Mouse (Mus musculus): ENCODE results near the gene Ccdc6. TPM values are rescaled to one million over a fixed set of nuclear protein-coding genes. Genes with fewer than 3 reads are reported as not detected.
A peak's percentile ranks its signal among the peaks of the same experiment; 100 is the strongest.

Ccdc6 gene
- polyA plus RNA-seq, 1 experiment from 2014 or later: 14.4 TPM

DNA sequence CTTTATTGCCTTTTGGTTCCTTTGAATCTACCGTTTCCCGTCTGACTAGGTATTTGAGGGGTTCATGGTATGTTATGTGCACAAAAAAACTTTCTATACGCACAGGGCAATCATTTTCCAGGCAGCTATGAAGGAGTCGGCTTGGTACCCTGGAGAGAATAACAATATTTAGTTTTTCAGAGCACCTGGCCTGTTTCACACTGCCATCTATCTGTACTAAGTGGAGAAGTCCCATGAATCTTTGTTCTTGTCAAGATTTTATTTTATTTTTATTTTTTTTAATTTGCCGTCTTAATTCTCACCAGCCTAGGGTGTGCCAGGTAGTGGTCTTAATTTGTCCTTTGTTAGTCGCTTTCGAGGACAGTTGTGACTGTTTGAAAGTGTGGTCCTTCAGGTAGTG is 40.7 kb downstream of the Ccdc6 start:
- no peaks in the 10 kb centered on the region for H3K27me3 ChIP-seq
- ATAC-seq (ENCODE audit: insufficient number of reproducible peaks, insufficient read depth, low FRiP score, low TSS enrichment): no peak
- 0 out of 2 replicates have a peak, but pooled peaks cover 2% of the 10 kb centered on the region for H3K36me3 ChIP-seq
- peaks cover 7% of the 10 kb centered on the region; the same call in 1 of the 2 replicates for H3K4me1 ChIP-seq
- H3K9me3 ChIP-seq: no peaks in the 10 kb centered on the region
- H3K27ac ChIP-seq: no peak overlapping the region
- 89% methylated on average over 7 of the region's 7 CpGs for WGBS
- H3K9ac ChIP-seq: no peak overlapping the region
- H3K4me2 ChIP-seq (replicated peaks): no peak overlapping the region
- H3K4me3 ChIP-seq: no peak overlapping the region

DNA sequence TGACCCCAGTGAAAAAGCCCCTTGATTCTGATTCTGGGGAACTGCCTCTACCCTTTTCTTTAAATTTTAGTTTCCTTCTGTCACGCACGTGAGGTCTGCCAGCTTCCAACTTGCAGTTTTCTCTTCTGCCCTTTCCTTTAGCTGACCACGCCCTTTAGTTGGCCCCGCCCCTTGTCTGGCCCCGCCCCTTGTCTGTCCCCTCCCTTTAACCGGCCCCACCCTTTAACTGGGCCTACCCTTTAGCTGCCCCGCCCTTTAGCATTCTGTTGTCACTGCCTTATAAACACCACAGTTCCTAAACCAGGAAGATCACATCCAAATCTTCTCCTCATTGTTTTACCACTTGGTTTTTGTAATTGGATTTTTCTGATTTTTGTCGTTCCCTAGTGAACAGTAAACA is 41.2 kb downstream of the Ccdc6 start:
- H3K27ac ChIP-seq: no peak overlapping the region
- ATAC-seq (ENCODE audit: insufficient number of reproducible peaks, insufficient read depth, low FRiP score, low TSS enrichment): no peak

DNA sequence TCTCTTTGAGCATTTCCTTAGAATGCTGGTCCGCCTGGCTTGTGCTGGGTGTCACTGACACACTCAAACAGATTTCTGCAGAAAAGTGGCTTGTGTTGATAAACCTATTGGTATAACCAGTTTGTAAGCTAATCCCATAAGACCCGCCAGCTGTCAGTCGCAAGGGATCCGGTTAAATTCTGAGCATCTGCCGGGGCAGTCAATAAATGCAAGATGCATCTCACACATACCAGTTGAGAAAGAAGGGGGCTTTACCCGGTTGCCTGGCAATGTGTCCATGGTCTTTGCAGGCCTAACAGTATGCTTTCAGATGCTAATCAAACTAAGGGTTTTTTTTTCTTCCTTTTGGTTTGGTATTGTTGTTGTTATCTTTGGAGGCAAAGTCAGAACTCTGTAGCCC is 42.4 kb downstream of the Ccdc6 start:
- WGBS: 70% methylated on average over 6 of the region's 6 CpGs
- Histone ChIP-seq H3K27ac (no peak overlapping the region), H3K36me3 (peaks cover 16% of the 10 kb centered on the region; the same call in 1 of the 2 replicates), H3K4me1 (no peaks in the 10 kb centered on the region), H3K9ac (no peak overlapping the region), H3K27me3 (no peaks in the 10 kb centered on the region), H3K4me2 (replicated peaks) (no peak overlapping the region), H3K4me3 (no peak overlapping the region), H3K9me3 (no peaks in the 10 kb centered on the region)
- ATAC-seq (ENCODE audit: insufficient number of reproducible peaks, insufficient read depth, low FRiP score, low TSS enrichment): no peak

More for the DNA sequence above, 41.2 kb downstream of the Ccdc6 start:
- Histone ChIP-seq H3K9ac (no peak overlapping the region), H3K4me3 (no peak overlapping the region), H3K27me3 (no peaks in the 10 kb centered on the region), H3K4me1 (peaks cover 2% of the 10 kb centered on the region; the same call in 1 of the 2 replicates), H3K4me2 (replicated peaks) (no peak overlapping the region), H3K36me3 (0 out of 2 replicates have a peak, but pooled peaks cover 5% of the 10 kb centered on the region), H3K9me3 (no peaks in the 10 kb centered on the region)
- WGBS: 70% methylated on average over 8 of the region's 8 CpGs

DNA sequence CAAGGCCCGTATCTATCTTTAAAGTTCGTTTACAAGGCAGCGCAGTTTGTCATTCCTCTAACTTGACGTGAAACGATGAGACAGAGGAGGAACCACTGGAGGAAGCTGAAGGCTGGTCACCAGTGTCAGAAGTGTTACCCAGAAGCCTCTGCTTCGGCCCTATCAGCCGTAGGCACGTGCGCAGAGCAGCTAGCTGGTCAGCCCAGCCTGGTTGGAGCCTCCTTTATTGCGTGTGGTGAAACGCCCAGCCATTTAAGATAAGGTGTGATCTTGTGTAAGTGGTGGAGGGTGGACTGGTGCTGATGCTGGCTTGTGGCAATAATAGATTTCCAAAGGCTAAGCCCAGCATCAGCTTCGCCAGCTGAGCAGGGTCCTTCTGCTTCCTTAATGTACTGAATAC is 43.5 kb downstream of the Ccdc6 start:
- ATAC-seq (ENCODE audit: insufficient number of reproducible peaks, insufficient read depth, low FRiP score, low TSS enrichment): no peak
- H3K27me3 ChIP-seq: no peaks in the 10 kb centered on the region
- 90% methylated on average over 12 of the region's 12 CpGs for WGBS
- no peak overlapping the region for H3K9ac ChIP-seq
- H3K4me3 ChIP-seq: no peak overlapping the region
- no peak overlapping the region for H3K4me2 ChIP-seq (replicated peaks)
- H3K36me3 ChIP-seq: peaks cover 24% of the 10 kb centered on the region
- H3K27ac ChIP-seq: no peak overlapping the region
- no peaks in the 10 kb centered on the region; the same call in 1 of the 2 replicates for H3K9me3 ChIP-seq
- no peaks in the 10 kb centered on the region for H3K4me1 ChIP-seq

DNA sequence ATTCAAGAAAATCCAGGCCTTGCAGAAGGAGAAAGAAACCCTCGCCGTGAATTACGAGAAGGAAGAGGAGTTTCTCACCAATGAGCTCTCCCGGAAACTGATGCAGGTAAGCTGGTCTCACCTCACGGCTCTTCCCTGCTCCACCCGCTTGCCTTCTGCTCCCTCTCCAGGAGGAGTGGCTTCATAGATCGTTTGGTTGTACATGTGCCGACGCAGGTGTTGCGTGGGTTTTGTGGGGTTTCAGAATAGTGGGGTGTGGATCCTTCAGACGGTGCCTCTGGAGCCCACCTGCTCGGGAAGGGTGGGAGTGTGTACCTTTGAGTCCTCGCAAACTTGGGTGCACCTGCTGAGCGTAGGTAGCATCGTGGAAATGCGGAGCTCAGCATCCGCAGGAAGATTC is 45.7 kb downstream of the Ccdc6 start:
- H3K4me1 ChIP-seq: no peaks in the 10 kb centered on the region
- no peak for ATAC-seq (ENCODE audit: insufficient number of reproducible peaks, insufficient read depth, low FRiP score, low TSS enrichment)
- H3K9me3 ChIP-seq: peaks cover 4% of the 10 kb centered on the region; the same call in 1 of the 2 replicates
- no peak overlapping the region for H3K4me2 ChIP-seq (replicated peaks)
- H3K4me3 ChIP-seq: no peak overlapping the region
- H3K27me3 ChIP-seq: no peaks in the 10 kb centered on the region
- H3K9ac ChIP-seq: no peak overlapping the region
- H3K36me3 ChIP-seq: peaks cover 38% of the 10 kb centered on the region
- H3K27ac ChIP-seq: no peak overlapping the region
- 94% methylated on average over 17 of the region's 17 CpGs for WGBS

DNA sequence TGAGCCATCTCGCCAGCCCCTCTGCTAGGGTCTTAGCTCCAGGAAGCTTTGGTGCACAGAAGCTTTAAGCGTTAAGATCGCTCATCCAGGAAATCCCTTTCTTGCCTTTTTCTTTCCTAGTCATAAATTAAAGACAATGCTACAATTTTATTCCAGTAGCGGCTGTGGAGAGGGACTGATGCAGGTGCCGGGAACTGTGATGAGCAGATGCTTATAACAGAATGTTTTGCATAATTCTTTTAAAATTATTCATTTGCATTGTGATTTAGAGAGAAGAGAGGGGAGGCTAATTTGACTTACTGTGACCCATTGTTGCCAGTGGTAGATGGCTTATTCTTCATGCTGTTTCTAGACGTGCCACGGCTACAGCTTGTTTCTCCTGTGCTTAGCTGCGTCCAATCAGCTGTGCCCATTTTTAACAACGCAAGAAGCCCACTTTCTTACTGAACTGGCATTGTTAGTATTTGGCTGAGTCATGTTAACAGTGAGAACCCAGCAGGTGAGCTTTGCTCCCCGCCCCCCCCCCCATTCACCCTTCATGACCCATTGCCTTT is 47.2 kb downstream of the Ccdc6 start:
- Histone ChIP-seq H3K4me1 (peaks cover 7% of the 10 kb centered on the region), H3K4me2 (replicated peaks) (no peak overlapping the region), H3K36me3 (peaks cover 39% of the 10 kb centered on the region), H3K4me3 (no peak overlapping the region), H3K27me3 (no peaks in the 10 kb centered on the region), H3K27ac (no peak overlapping the region), H3K9me3 (peaks cover 4% of the 10 kb centered on the region; the same call in 1 of the 2 replicates), H3K9ac (no peak overlapping the region)
- WGBS: 93% methylated on average over 10 of the region's 10 CpGs
- ATAC-seq (ENCODE audit: insufficient number of reproducible peaks, insufficient read depth, low FRiP score, low TSS enrichment): no peak

DNA sequence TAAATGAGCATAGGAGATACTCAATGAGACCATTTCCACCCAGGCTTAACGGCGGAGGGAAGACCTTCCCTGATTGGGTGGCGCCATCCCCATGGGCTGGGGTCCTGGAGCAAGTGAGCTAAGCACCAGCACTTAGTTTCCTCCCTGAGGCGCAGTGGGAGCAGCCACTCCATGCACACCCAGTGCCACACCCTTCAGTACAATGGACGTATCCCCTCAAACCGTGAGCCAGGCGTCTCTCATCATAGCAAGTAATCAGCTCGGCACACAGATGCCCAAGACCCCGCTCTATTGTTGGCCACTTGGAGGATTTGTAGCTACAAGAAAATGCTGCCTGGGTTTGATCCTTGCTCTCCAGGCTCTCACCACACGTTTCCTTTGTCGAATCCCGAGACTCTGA is 49.0 kb downstream of the Ccdc6 start:
- no peak for ATAC-seq (ENCODE audit: insufficient number of reproducible peaks, insufficient read depth, low FRiP score, low TSS enrichment)
- WGBS: 72% methylated on average over 12 of the region's 12 CpGs
- Histone ChIP-seq H3K9me3 (peaks cover 4% of the 10 kb centered on the region; the same call in 1 of the 2 replicates), H3K27ac (no peak overlapping the region), H3K36me3 (peaks cover 39% of the 10 kb centered on the region), H3K9ac (no peak overlapping the region), H3K4me3 (no peak overlapping the region), H3K27me3 (no peaks in the 10 kb centered on the region), H3K4me2 (replicated peaks) (no peak overlapping the region), H3K4me1 (peaks cover 22% of the 10 kb centered on the region)

DNA sequence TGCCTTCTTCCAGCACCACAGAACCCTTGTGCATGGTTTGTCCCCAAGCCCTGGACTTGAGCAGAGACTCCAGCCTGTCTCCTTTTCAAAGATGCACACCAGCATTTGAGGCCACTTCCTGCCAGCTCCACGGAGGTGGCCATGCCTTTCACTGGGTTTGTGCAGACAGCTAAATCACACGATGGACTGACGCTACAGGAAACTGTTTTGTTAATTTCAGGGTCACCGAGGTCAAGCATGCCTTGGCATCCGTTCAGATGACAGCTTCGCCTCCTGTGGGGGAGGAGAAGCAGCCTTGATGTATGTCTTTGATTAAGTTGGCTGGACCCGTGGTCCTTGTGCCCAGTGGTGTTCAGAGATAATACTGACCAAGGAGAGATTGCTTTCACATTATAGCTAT is 52.2 kb downstream of the Ccdc6 start:
- peak overlapping the region; percentile 67; the same call in 1 of the 2 replicates for H3K27ac ChIP-seq
- H3K36me3 ChIP-seq: peaks cover 26% of the 10 kb centered on the region
- ATAC-seq (ENCODE audit: insufficient number of reproducible peaks, insufficient read depth, low FRiP score, low TSS enrichment): 0 out of 2 replicates have a peak, but pooled peaks have one; percentile 13
- H3K27me3 ChIP-seq: no peaks in the 10 kb centered on the region
- no peak overlapping the region for H3K9ac ChIP-seq
- H3K4me2 ChIP-seq (replicated peaks): no peak overlapping the region
- no peak overlapping the region for H3K4me3 ChIP-seq
- H3K9me3 ChIP-seq: peaks cover 4% of the 10 kb centered on the region; the same call in 1 of the 2 replicates
- 11% methylated on average over 7 of the region's 7 CpGs for WGBS
- H3K4me1 ChIP-seq: peaks cover 36% of the 10 kb centered on the region

DNA sequence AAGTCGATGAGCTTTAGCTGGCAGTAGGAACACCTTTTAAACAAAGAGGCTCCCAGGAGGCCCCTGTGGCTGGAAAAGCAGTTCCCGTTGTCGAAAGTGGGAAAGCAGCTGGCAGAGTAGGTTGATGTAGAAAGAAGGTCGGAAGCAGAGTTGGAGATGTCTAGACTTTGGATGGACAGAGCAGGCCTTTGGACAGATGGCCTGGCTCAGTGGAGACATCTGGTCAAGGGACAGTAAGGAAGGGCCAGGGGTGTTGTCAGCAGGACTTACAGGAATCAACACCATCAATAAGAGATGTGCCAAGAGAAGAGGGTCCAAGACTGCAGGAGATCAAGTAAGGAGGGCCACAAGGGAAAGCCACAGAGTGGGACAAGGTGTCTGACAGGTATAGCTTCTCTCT is 53.4 kb downstream of the Ccdc6 start:
- Histone ChIP-seq H3K27me3 (no peaks in the 10 kb centered on the region), H3K36me3 (peaks cover 25% of the 10 kb centered on the region), H3K9me3 (peaks cover 4% of the 10 kb centered on the region; the same call in 1 of the 2 replicates), H3K4me3 (no peak overlapping the region), H3K4me1 (peaks cover 36% of the 10 kb centered on the region), H3K9ac (no peak overlapping the region), H3K27ac (0 out of 2 replicates have a peak overlapping the region, but pooled peaks have one; percentile 26), H3K4me2 (replicated peaks) (no peak overlapping the region)
- no peak for ATAC-seq (ENCODE audit: insufficient number of reproducible peaks, insufficient read depth, low FRiP score, low TSS enrichment)
- WGBS: 48% methylated on average over 4 of the region's 4 CpGs

DNA sequence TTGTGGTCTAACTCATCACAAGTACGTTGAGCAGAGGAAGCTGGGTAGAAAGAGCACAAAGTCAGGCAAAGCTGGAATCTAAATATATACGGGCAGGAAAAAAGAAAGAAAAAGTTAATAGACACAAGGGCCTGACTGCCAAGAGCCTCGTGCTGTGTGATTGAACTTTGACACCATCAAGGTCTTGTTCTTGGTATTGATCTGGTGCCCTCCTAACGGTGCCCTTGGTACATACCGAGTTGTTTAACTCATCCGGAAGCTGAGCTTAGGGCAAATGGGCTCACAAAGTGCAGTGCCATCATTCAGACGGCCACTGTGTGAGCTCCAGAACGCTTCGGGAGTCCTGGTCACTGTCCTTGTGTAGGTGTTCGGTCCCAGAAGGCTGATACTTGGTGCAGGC is 54.2 kb downstream of the Ccdc6 start:
- Histone ChIP-seq H3K27ac (no peak overlapping the region), H3K9ac (no peak overlapping the region), H3K27me3 (no peaks in the 10 kb centered on the region), H3K4me3 (no peak overlapping the region), H3K4me1 (peaks cover 36% of the 10 kb centered on the region), H3K4me2 (replicated peaks) (no peak overlapping the region), H3K36me3 (peaks cover 24% of the 10 kb centered on the region), H3K9me3 (no peaks in the 10 kb centered on the region)
- WGBS: 81% methylated on average over 10 of the region's 10 CpGs
- no peak for ATAC-seq (ENCODE audit: insufficient number of reproducible peaks, insufficient read depth, low FRiP score, low TSS enrichment)

DNA sequence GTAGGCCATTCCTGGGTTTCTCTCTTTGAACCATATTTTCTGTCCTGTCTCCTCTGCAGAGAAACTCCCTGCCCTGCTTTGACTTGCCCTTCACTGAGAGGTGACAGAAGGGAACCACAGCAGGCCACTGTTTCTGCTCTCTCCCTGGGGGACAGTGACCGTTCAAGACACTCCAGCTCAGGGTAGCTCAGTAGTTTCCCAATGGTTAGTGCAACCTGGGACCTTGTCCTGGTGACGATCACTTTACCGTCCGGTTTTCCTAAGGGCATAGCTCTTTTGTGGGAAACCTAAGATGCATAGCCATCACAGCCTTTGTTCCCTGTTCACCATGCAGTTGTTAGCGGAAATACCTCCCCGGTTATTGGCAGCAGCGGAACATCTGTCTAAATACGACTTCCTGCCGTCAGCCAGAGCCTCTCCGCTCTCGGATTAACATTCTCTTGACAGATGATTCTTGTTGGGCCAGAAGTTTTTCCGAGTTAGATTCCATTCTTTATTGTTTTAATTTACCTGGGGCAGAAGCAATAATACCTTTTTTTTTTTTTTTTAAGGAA is 55.3 kb downstream of the Ccdc6 start:
- WGBS: 27% methylated on average over 12 of the region's 12 CpGs
- ATAC-seq (ENCODE audit: insufficient number of reproducible peaks, insufficient read depth, low FRiP score, low TSS enrichment): no peak
- Histone ChIP-seq H3K27ac (peak overlapping the region; percentile 80), H3K36me3 (peaks cover 31% of the 10 kb centered on the region), H3K4me2 (replicated peaks) (0 out of 2 replicates have a peak overlapping the region, but pooled peaks have one; percentile 2), H3K4me3 (no peak overlapping the region), H3K9ac (no peak overlapping the region), H3K27me3 (no peaks in the 10 kb centered on the region), H3K4me1 (peaks cover 36% of the 10 kb centered on the region), H3K9me3 (no peaks in the 10 kb centered on the region)

DNA sequence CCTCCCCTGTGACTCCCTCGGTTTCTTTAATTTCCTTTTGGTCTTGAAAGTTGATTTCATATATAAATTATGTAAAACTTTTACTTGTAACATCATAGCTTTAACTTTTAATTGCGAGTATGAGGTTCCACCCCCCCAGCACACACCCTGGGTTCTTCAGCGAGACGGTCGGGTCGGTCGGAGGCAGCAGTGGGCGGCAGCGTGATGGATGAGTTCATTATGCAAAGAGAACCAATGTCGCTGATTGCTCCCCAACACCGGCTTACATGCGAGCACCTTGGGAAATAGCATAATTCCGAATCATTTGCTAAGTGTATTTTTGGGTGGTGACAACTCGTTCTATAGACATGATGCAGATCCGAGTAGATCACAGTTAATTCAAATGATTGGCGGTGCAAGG is 56.9 kb downstream of the Ccdc6 start:
- WGBS: 89% methylated on average over 16 of the region's 16 CpGs
- H3K36me3 ChIP-seq: peaks cover 27% of the 10 kb centered on the region
- no peaks in the 10 kb centered on the region for H3K9me3 ChIP-seq
- no peak overlapping the region for H3K27ac ChIP-seq
- no peak overlapping the region for H3K4me3 ChIP-seq
- no peak for ATAC-seq (ENCODE audit: insufficient number of reproducible peaks, insufficient read depth, low FRiP score, low TSS enrichment)
- H3K4me2 ChIP-seq (replicated peaks): no peak overlapping the region
- peaks cover 32% of the 10 kb centered on the region for H3K4me1 ChIP-seq
- no peaks in the 10 kb centered on the region for H3K27me3 ChIP-seq
- no peak overlapping the region for H3K9ac ChIP-seq
